Mouse (Mus musculus) brain, embryonic 14.5 days (tissue): ENCODE results near the gene Rnf151.

ENCODE experiments used
- CTCF ChIP-seq: fragments of 200-500 bp; IDR thresholded peaks from 2 replicates; pipeline ENCODE4 v1.5.1; 2012; ENCODE audit warnings: inconsistent platforms, mild to moderate bottlenecking, moderate library complexity, borderline replicate concordance; ENCODE audit not compliant: insufficient read depth, insufficient read length; ENCODE audit errors: extremely low read depth
- POLR2A ChIP-seq: fragments of 200-500 bp; IDR thresholded peaks from 2 replicates; pipeline ENCODE4 v1.6.1; 2012; ENCODE audit warnings: mild to moderate bottlenecking, inconsistent platforms, borderline replicate concordance; ENCODE audit not compliant: poor library complexity, insufficient read depth, insufficient read length, severe bottlenecking; ENCODE audit errors: extremely low read depth

DNA sequence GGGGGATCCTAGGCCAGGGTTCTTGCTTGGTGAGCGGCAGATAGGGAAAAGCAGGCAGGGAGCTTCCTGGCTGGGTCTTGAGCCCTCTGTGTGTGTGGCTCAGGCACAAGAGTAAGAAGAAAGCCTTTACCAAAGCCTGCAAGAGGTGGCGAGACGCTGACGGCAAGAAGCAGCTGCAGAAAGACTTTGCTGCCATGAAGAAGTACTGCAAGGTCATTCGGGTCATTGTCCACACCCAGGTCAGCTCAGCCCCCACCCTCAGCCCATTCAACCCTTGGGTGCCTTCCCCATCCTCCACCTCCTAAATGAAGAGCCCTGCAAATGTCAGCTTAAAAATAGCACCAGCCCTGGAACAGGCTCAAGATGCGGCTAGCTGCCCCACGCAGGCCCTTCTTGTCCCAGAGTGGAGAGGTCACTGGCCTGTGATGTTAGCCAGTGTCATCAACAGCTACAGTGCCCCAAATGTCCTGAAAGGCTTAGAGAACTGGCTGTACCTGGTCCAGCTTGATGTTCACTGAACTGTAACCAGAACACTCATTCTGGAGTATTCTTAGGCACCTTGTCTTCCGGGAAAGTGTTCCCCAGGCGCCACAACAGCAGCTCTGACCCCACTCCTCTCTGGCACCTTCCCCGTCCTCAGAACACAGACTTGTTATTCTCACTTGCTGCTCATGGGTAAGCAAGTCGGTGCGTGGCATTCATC, 14.5 kb upstream of the Rnf151 start:
- TF ChIP-seq POLR2A: no peak
- no peak for TF ChIP-seq CTCF
